Mouse (Mus musculus): ENCODE measurements around the gene Scn3b. TPM values are rescaled to one million over a fixed set of nuclear protein-coding genes. Genes with fewer than 3 reads are reported as not detected.

Scn3b gene
- polyA plus RNA-seq, 1 experiment from 2014 or later = 7.5 TPM

- no peak; the same call in 1 of the 2 replicates for ATAC-seq (ENCODE audit: borderline replicate concordance, extremely low read depth, low FRiP score, low TSS enrichment)
- Histone ChIP-seq H3K27ac (no peak overlapping the region), H3K9ac (peak overlapping the region; percentile 29), H3K36me3 (no peaks in the 10 kb centered on the region), H3K4me2 (peak overlapping the region; percentile 64), H3K4me3 (peak overlapping the region; percentile 36), H3K27me3 (peaks cover 13% of the 10 kb centered on the region), H3K4me1 (peaks cover 17% of the 10 kb centered on the region), H3K9me3 (no peaks in the 10 kb centered on the region)
- WGBS = 52% methylated on average over 13 of the region's 13 CpGs
Observed at GRCm38 (mm10) chr9:40241951-40242888, 26.8 kb upstream of the Scn3b start.

- H3K9me3 ChIP-seq = no peaks in the 10 kb centered on the region
- no peak overlapping the region for H3K4me3 ChIP-seq
- no peak overlapping the region for H3K27ac ChIP-seq
- 52% methylated on average over 9 of the region's 9 CpGs for WGBS
- H3K36me3 ChIP-seq = no peaks in the 10 kb centered on the region
- no peak for ATAC-seq (ENCODE audit: borderline replicate concordance, extremely low read depth, low FRiP score, low TSS enrichment)
- peaks cover 17% of the 10 kb centered on the region for H3K4me1 ChIP-seq
- H3K9ac ChIP-seq = no peak overlapping the region
- peaks cover 3% of the 10 kb centered on the region; the same call in 1 of the 2 replicates for H3K27me3 ChIP-seq
- H3K4me2 ChIP-seq = no peak overlapping the region
Observed at GRCm38 (mm10) chr9:40245466-40245865, 23.6 kb upstream of the Scn3b start.

- Histone ChIP-seq H3K4me2 (no peak overlapping the region), H3K4me3 (no peak overlapping the region), H3K36me3 (no peaks in the 10 kb centered on the region), H3K27me3 (no peaks in the 10 kb centered on the region), H3K4me1 (peaks cover 13% of the 10 kb centered on the region), H3K9me3 (no peaks in the 10 kb centered on the region), H3K27ac (no peak overlapping the region), H3K9ac (no peak overlapping the region)
- no peak for ATAC-seq (ENCODE audit: borderline replicate concordance, extremely low read depth, low FRiP score, low TSS enrichment)
- WGBS = 76% methylated on average over 7 of the region's 7 CpGs
Observed at GRCm38 (mm10) chr9:40245974-40246665, 22.9 kb upstream of the Scn3b start.

- H3K4me3 ChIP-seq = no peak overlapping the region
- H3K9ac ChIP-seq = no peak overlapping the region
- WGBS = 70% methylated on average over 6 of the region's 6 CpGs
- no peak for ATAC-seq (ENCODE audit: borderline replicate concordance, extremely low read depth, low FRiP score, low TSS enrichment)
- no peaks in the 10 kb centered on the region for H3K36me3 ChIP-seq
- peaks cover 7% of the 10 kb centered on the region; the same call in 1 of the 2 replicates for H3K4me1 ChIP-seq
- no peak overlapping the region for H3K4me2 ChIP-seq
- H3K9me3 ChIP-seq = no peaks in the 10 kb centered on the region
- no peaks in the 10 kb centered on the region for H3K27me3 ChIP-seq
- H3K27ac ChIP-seq = no peak overlapping the region
Observed at GRCm38 (mm10) chr9:40246702-40247101, 22.3 kb upstream of the Scn3b start.

- 0 out of 2 replicates have a peak overlapping the region, but pooled peaks have one; percentile 24 for H3K27ac ChIP-seq
- H3K4me1 ChIP-seq = no peaks in the 10 kb centered on the region
- H3K4me2 ChIP-seq = no peak overlapping the region
- H3K27me3 ChIP-seq = no peaks in the 10 kb centered on the region
- H3K9ac ChIP-seq = no peak overlapping the region
- WGBS = 48% methylated on average over 1 of the region's 1 CpGs
- ATAC-seq (ENCODE audit: borderline replicate concordance, extremely low read depth, low FRiP score, low TSS enrichment) = no peak
- no peaks in the 10 kb centered on the region for H3K9me3 ChIP-seq
- H3K4me3 ChIP-seq = no peak overlapping the region
- H3K36me3 ChIP-seq = no peaks in the 10 kb centered on the region
Observed at GRCm38 (mm10) chr9:40249106-40249505, 19.9 kb upstream of the Scn3b start.

- Histone ChIP-seq H3K4me1 (no peaks in the 10 kb centered on the region), H3K4me2 (no peak overlapping the region), H3K36me3 (no peaks in the 10 kb centered on the region), H3K27me3 (no peaks in the 10 kb centered on the region), H3K9ac (no peak overlapping the region), H3K27ac (0 out of 2 replicates have a peak overlapping the region, but pooled peaks have one; percentile 44), H3K4me3 (no peak overlapping the region), H3K9me3 (no peaks in the 10 kb centered on the region)
- whole genome bisulfite sequencing = 39% methylated on average over 3 of the region's 3 CpGs
- no peak for ATAC-seq (ENCODE audit: borderline replicate concordance, extremely low read depth, low FRiP score, low TSS enrichment)
Observed at GRCm38 (mm10) chr9:40252459-40252858, 16.6 kb upstream of the Scn3b start.

- H3K27me3 ChIP-seq = peaks cover 6% of the 10 kb centered on the region; the same call in 1 of the 2 replicates
- peaks cover 10% of the 10 kb centered on the region for H3K4me1 ChIP-seq
- H3K4me3 ChIP-seq = no peak overlapping the region
- no peaks in the 10 kb centered on the region for H3K9me3 ChIP-seq
- no peak overlapping the region for H3K4me2 ChIP-seq
- no peak for ATAC-seq (ENCODE audit: borderline replicate concordance, extremely low read depth, low FRiP score, low TSS enrichment)
- no peak overlapping the region for H3K27ac ChIP-seq
- 50% methylated on average over 6 of the region's 6 CpGs for WGBS
- H3K9ac ChIP-seq = no peak overlapping the region
- H3K36me3 ChIP-seq = no peaks in the 10 kb centered on the region
Observed at GRCm38 (mm10) chr9:40263874-40264273, 5.1 kb upstream of the Scn3b start.

- Histone ChIP-seq H3K27ac (no peak overlapping the region), H3K27me3 (peaks cover 15% of the 10 kb centered on the region), H3K36me3 (no peaks in the 10 kb centered on the region), H3K4me2 (peak overlapping the region; percentile 72), H3K9me3 (no peaks in the 10 kb centered on the region), H3K9ac (no peak overlapping the region), H3K4me1 (peaks cover 20% of the 10 kb centered on the region), H3K4me3 (0 out of 2 replicates have a peak overlapping the region, but pooled peaks have one; percentile 38)
- 13% methylated on average over 21 of the region's 21 CpGs for WGBS
- no peak for ATAC-seq (ENCODE audit: borderline replicate concordance, extremely low read depth, low FRiP score, low TSS enrichment)
Observed at GRCm38 (mm10) chr9:40268040-40268747, 823 bp upstream of the Scn3b start.

GRCm38 (mm10) chr9:40268748-40269102 lies 292 bp upstream of the Scn3b start:
- Histone ChIP-seq H3K4me2 (peak overlapping the region; percentile 72), H3K4me1 (peaks cover 20% of the 10 kb centered on the region), H3K27ac (no peak overlapping the region), H3K36me3 (no peaks in the 10 kb centered on the region), H3K9ac (no peak overlapping the region), H3K9me3 (no peaks in the 10 kb centered on the region), H3K27me3 (peaks cover 15% of the 10 kb centered on the region), H3K4me3 (peak overlapping the region; percentile 38)
- ATAC-seq (ENCODE audit: borderline replicate concordance, extremely low read depth, low FRiP score, low TSS enrichment) = peak; percentile 56; the same call in 1 of the 2 replicates
- WGBS = 7% methylated on average over 4 of the region's 4 CpGs

GRCm38 (mm10) chr9:40269880-40270279 lies 863 bp downstream of the Scn3b start:
- WGBS = 21% methylated on average over 8 of the region's 8 CpGs
- Histone ChIP-seq H3K27ac (no peak overlapping the region), H3K9me3 (no peaks in the 10 kb centered on the region), H3K36me3 (no peaks in the 10 kb centered on the region), H3K4me2 (peak overlapping the region; percentile 72), H3K4me3 (peak overlapping the region; percentile 38; the same call in 1 of the 2 replicates), H3K9ac (no peak overlapping the region), H3K27me3 (peaks cover 15% of the 10 kb centered on the region), H3K4me1 (peaks cover 20% of the 10 kb centered on the region)
- no peak for ATAC-seq (ENCODE audit: borderline replicate concordance, extremely low read depth, low FRiP score, low TSS enrichment)

- ATAC-seq (ENCODE audit: borderline replicate concordance, extremely low read depth, low FRiP score, low TSS enrichment) = no peak
- H3K36me3 ChIP-seq = no peaks in the 10 kb centered on the region
- H3K4me1 ChIP-seq = peaks cover 20% of the 10 kb centered on the region
- H3K27ac ChIP-seq = no peak overlapping the region
- no peak overlapping the region for H3K9ac ChIP-seq
- H3K4me2 ChIP-seq = 0 out of 2 replicates have a peak overlapping the region, but pooled peaks have one; percentile 4
- no peak overlapping the region for H3K4me3 ChIP-seq
- no peaks in the 10 kb centered on the region for H3K9me3 ChIP-seq
- WGBS = 58% methylated on average over 3 of the region's 3 CpGs
- peaks cover 15% of the 10 kb centered on the region for H3K27me3 ChIP-seq
Observed at GRCm38 (mm10) chr9:40271075-40271474, 2.1 kb downstream of the Scn3b start.

Measured in lung, embryonic 15.5 days (tissue).